Mouse (Mus musculus) forebrain, postnatal 0 days (tissue): ENCODE results near the gene Xirp1. TPM values are rescaled to one million over a fixed set of nuclear protein-coding genes. Genes with fewer than 3 reads are reported as not detected.
A peak's percentile ranks its signal among the peaks of the same experiment; 100 is the strongest.

ENCODE experiments used
- ATAC-seq: fragments of 200-750 bp; cut with Nextera tagmentation; 2 replicates; pipeline ENCODE4 v1.8.0; 2017; ENCODE audit warnings: mild to moderate bottlenecking, moderate library complexity
- DNase-seq: peaks from one replicate; pipeline ENCODE4 v3.0.0-alpha.2; 2015
- H3K27ac ChIP-seq: fragments of 300-500 bp; sonication (generic); 2 replicates; pipeline ENCODE4 v1.5.1; 2014; ENCODE audit warnings: low read depth, mild to moderate bottlenecking, antibody characterized with exemption, low read length, moderate library complexity, mixed read lengths
- H3K27me3 ChIP-seq: fragments of 300-500 bp; sonication (generic); 2 replicates; pipeline ENCODE4 v1.6.1; 2014; ENCODE audit warnings: mild to moderate bottlenecking, low read length, mixed read lengths; ENCODE audit not compliant: insufficient read depth
- H3K36me3 ChIP-seq: fragments of 300-500 bp; sonication (generic); 2 replicates; pipeline ENCODE4 v1.6.1; 2014; ENCODE audit warnings: mild to moderate bottlenecking, moderate library complexity; ENCODE audit not compliant: insufficient read depth
- H3K4me1 ChIP-seq: fragments of 300-500 bp; sonication (generic); 2 replicates; pipeline ENCODE4 v1.6.1; 2014; ENCODE audit warnings: antibody characterized with exemption; ENCODE audit not compliant: insufficient read depth
- H3K4me2 ChIP-seq: fragments of 300-500 bp; sonication (generic); 2 replicates; pipeline ENCODE4 v1.6.1; 2014; ENCODE audit warnings: low read depth, mild to moderate bottlenecking, moderate library complexity
- H3K4me3 ChIP-seq: fragments of 300-500 bp; sonication (generic); 2 replicates; pipeline ENCODE4 v1.5.1; 2014; ENCODE audit warnings: low read depth, low read length, mixed read lengths
- H3K9ac ChIP-seq: fragments of 300-500 bp; sonication (generic); 2 replicates; pipeline ENCODE4 v1.6.1; 2014; ENCODE audit warnings: mild to moderate bottlenecking
- H3K9me3 ChIP-seq: fragments of 300-500 bp; sonication (generic); 2 replicates; pipeline ENCODE4 v1.6.1; 2016; ENCODE audit warnings: low read length
- CTCF ChIP-seq: sonication (generic); IDR thresholded peaks from 2 replicates; pipeline ENCODE4 v1.5.1; 2016; ENCODE audit warnings: antibody characterized with exemption, control low read depth, low read depth
- WGBS: fragments of 180-500 bp; shearing (Covaris S2); extraction: QIAGEN DNeasy Blood & Tissue Kit; methylation state at CpG from one replicate; pipeline ENCODE4 v1.1.7; 2014; 5-methylcytosine and 5-hydroxymethylcytosine counted together
- polyA plus RNA-seq: library from polyadenylated mRNA; unstranded; fragments of >200 nt; fragmentation: Nextera tagmentation; extraction: Ambion mirVana; gene quantifications from 2 replicates; pipeline ENCODE4 v1.2.1, GENCODE M21; 2015
- total RNA-seq: library from RNA; depleted of rRNA; stranded (reverse); fragments of >200 nt; gene quantifications from 2 replicates; pipeline ENCODE4 v1.2.3, GENCODE M21; 2014; rRNA removed

The Xirp1 gene
- total and polyA plus RNA-seq, 2 experiments from 2014 or later = not detected

DNA sequence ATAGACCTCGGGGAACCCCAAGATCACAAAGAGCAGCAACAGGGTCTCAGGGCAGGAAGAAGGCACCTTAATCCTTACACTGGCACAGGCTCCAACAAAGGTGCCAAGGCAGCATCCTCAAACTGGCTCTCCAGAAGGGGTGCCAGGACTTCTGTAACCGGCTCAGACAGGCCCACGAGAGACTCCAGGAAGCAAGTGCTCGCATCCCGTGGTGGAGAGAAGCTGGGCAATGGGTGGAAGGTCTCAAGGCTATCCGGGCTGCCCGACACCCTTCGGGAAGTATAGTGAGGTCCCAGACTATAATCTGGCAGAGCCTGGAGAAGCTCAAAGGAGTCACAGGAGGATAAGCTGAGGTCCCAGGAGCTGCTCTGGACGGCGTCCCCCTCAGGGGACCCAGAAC lies 51.2 kb downstream of the Xirp1 start:
- Histone ChIP-seq H3K4me1 (peaks cover 11% of the 10 kb centered on the region), H3K27me3 (no peaks in the 10 kb centered on the region), H3K27ac (no peak overlapping the region), H3K36me3 (no peaks in the 10 kb centered on the region), H3K9me3 (no peaks in the 10 kb centered on the region), H3K4me2 (no peak overlapping the region), H3K4me3 (no peak overlapping the region), H3K9ac (no peak overlapping the region)
- 83% methylated on average over 10 of the region's 10 CpGs for whole genome bisulfite sequencing
- TF ChIP-seq CTCF = no peak
- DNase-seq (no peak), ATAC-seq (no peak)

- no peak for TF ChIP-seq CTCF
- WGBS = 46% methylated on average over 7 of the region's 7 CpGs
- Histone ChIP-seq H3K36me3 (no peaks in the 10 kb centered on the region), H3K9ac (peak overlapping the region; percentile 18; the same call in 1 of the 2 replicates), H3K27me3 (no peaks in the 10 kb centered on the region), H3K4me3 (no peak overlapping the region), H3K4me2 (no peak overlapping the region), H3K9me3 (no peaks in the 10 kb centered on the region), H3K4me1 (peaks cover 11% of the 10 kb centered on the region), H3K27ac (peak overlapping the region; percentile 58)
- peak; percentile 79 for DNase-seq
- peak; percentile 77 for ATAC-seq
Measured at GRCm38 (mm10) chr9:119970763-119971656, 52.4 kb downstream of the Xirp1 start.

DNA sequence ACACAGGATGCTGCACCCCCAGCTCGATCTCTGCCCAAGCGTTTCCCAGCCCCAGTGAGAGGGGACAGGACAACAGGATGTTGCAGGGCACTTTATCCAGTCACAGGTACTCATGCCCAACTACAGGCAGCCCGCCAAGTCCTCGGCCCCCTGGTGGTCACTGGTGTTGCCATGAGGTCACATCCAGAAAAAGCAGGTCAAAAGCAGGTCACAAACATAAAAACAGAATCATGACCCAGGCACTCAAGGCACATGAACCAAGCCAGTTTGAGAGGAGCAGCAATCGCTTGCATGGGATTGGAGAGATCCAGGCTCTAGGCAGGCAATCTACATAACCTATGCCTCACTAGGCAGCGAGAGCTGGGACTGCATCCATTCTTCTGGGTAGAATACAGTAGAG lies 53.2 kb downstream of the Xirp1 start:
- H3K9ac ChIP-seq = no peak overlapping the region
- H3K4me2 ChIP-seq = no peak overlapping the region
- no peak overlapping the region for H3K4me3 ChIP-seq
- no peaks in the 10 kb centered on the region for H3K36me3 ChIP-seq
- peak overlapping the region; percentile 58 for H3K27ac ChIP-seq
- peak; percentile 58 for TF ChIP-seq CTCF
- H3K4me1 ChIP-seq = peaks cover 11% of the 10 kb centered on the region
- DNase-seq = no peak
- no peaks in the 10 kb centered on the region for H3K27me3 ChIP-seq
- no peak for ATAC-seq
- no peaks in the 10 kb centered on the region for H3K9me3 ChIP-seq
- WGBS = 30% methylated on average over 6 of the region's 6 CpGs

GRCm38 (mm10) chr9:119969811-119970210 lies 53.6 kb downstream of the Xirp1 start:
- TF ChIP-seq CTCF = no peak
- Histone ChIP-seq H3K9me3 (no peaks in the 10 kb centered on the region), H3K36me3 (no peaks in the 10 kb centered on the region), H3K4me2 (no peak overlapping the region), H3K4me3 (no peak overlapping the region), H3K27ac (no peak overlapping the region), H3K4me1 (peaks cover 11% of the 10 kb centered on the region), H3K9ac (no peak overlapping the region), H3K27me3 (no peaks in the 10 kb centered on the region)
- 79% methylated on average over 7 of the region's 7 CpGs for WGBS
- DNase-seq (no peak), ATAC-seq (no peak)

DNA sequence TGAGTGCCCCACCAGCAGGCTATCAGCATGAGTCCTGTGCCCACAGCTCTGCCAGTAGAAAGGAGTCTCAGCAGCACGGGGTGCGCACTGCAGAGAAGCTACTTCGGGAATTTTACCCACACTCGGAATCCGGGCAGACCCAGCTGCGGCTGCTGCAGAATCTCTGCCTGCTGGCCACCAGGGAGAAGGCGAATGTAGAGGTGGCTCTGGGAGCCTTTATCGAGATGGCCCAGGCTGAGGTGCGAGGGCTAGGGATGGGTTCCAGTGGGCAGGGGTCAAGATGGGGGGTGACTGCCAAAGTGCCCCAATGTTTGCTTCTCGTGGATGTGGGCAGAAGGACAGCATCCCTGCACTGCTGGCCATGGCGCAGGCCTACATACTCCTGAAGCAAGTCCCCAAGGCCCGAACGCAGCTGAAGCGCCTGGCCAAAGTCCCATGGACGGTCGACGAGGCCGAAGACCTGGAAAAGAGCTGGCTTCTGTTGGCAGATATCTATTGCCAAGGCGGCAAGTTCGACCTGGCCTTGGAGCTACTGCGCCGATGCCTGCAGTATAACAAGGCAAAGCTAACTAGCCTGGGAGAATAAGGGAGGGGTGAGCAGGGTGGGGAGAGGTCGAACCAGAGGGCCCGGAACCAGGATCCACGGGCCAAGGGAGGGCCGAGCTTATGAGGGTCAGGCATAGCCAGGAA lies 57.0 kb downstream of the Xirp1 start:
- H3K9ac ChIP-seq = no peak overlapping the region
- no peak for TF ChIP-seq CTCF

DNA sequence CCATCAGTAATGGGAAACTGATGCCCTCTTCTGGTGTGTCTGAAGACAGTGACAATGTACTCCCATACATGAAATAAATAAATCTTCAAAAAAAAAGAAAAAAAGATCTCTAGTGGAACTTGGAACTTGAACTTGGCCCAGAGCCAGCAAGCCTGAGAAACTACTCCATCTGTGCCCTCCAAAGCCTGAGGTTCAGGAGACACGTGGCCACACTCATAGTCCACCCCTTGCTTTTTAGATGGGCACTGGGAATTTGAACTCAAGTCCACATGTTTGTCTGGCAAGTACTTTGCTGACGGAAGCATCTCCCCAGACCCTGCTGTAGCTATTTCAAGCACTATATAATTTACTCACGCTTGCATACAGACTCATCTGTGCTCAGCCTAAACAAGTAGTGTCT lies 58.2 kb downstream of the Xirp1 start:
- H3K4me2 ChIP-seq = no peak overlapping the region
- no peak overlapping the region for H3K4me3 ChIP-seq
- H3K4me1 ChIP-seq = no peaks in the 10 kb centered on the region
- peak; percentile 32; the same call in 1 of the 2 replicates for ATAC-seq
- DNase-seq = no peak
- H3K9me3 ChIP-seq = no peaks in the 10 kb centered on the region
- no peak for TF ChIP-seq CTCF
- H3K36me3 ChIP-seq = no peaks in the 10 kb centered on the region
- no peak overlapping the region for H3K27ac ChIP-seq
- WGBS = 52% methylated on average over 3 of the region's 3 CpGs
- H3K9ac ChIP-seq = no peak overlapping the region
- H3K27me3 ChIP-seq = no peaks in the 10 kb centered on the region

More for the DNA sequence above, 57.0 kb downstream of the Xirp1 start:
- no peak for DNase-seq
- no peaks in the 10 kb centered on the region for H3K9me3 ChIP-seq
- no peaks in the 10 kb centered on the region for H3K27me3 ChIP-seq
- ATAC-seq = no peak
- peaks cover 11% of the 10 kb centered on the region for H3K4me1 ChIP-seq
- no peak overlapping the region for H3K4me3 ChIP-seq
- no peak overlapping the region for H3K27ac ChIP-seq
- WGBS = 86% methylated on average over 26 of the region's 26 CpGs
- no peak overlapping the region for H3K4me2 ChIP-seq
- H3K36me3 ChIP-seq = no peaks in the 10 kb centered on the region

- Histone ChIP-seq H3K4me3 (no peak overlapping the region), H3K9ac (no peak overlapping the region), H3K9me3 (no peaks in the 10 kb centered on the region), H3K36me3 (no peaks in the 10 kb centered on the region), H3K27ac (no peak overlapping the region), H3K4me2 (no peak overlapping the region), H3K27me3 (no peaks in the 10 kb centered on the region), H3K4me1 (no peaks in the 10 kb centered on the region)
- ATAC-seq = no peak
- no peak for TF ChIP-seq CTCF
- no peak for DNase-seq
- 87% methylated on average over 3 of the region's 3 CpGs for WGBS
Measured at GRCm38 (mm10) chr9:119964206-119964605, 59.2 kb downstream of the Xirp1 start.

Other genes with a start within 250 kb of the Xirp1 start
- 0.46 and 0.57 TPM in 2 replicates for gene Scn11a, start 198.1 kb downstream of the Xirp1 start, total RNA-seq
- 0.05 and 0.21 TPM in 2 replicates for gene Scn11a, start 198.1 kb downstream of the Xirp1 start, polyA plus RNA-seq
- gene Wdr48, start 128.7 kb downstream of the Xirp1 start, total RNA-seq = 80.3 and 83.2 TPM in 2 replicates
- gene Wdr48, start 128.7 kb downstream of the Xirp1 start, polyA plus RNA-seq = 41.1 and 47.9 TPM in 2 replicates
- 15.3 and 27.9 TPM in 2 replicates for gene Gorasp1, start 86.0 kb downstream of the Xirp1 start, total RNA-seq
- 20.3 and 24.0 TPM in 2 replicates for gene Gorasp1, start 86.0 kb downstream of the Xirp1 start, polyA plus RNA-seq
- gene Ttc21a, start 86.0 kb downstream of the Xirp1 start, total RNA-seq = 2.5 and 4.3 TPM in 2 replicates
- 0.45 and 0.85 TPM in 2 replicates for gene Ttc21a, start 86.0 kb downstream of the Xirp1 start, polyA plus RNA-seq
- gene Csrnp1, start 38.9 kb downstream of the Xirp1 start, total RNA-seq = 6.3 and 10.9 TPM in 2 replicates
- 2.2 and 2.7 TPM in 2 replicates for gene Csrnp1, start 38.9 kb downstream of the Xirp1 start, polyA plus RNA-seq
- 11.2 and 14.7 TPM in 2 replicates for gene Cx3cr1, start 46.3 kb upstream of the Xirp1 start, total RNA-seq
- gene Cx3cr1, start 46.3 kb upstream of the Xirp1 start, polyA plus RNA-seq = 5.1 and 10.6 TPM in 2 replicates
- gene Ccr8, start 68.5 kb upstream of the Xirp1 start, total RNA-seq = not detected in 2 replicates
- gene Ccr8, start 68.5 kb upstream of the Xirp1 start, polyA plus RNA-seq = not detected in 2 replicates
- 49.1 and 53.5 TPM in 2 replicates for gene Slc25a38, start 86.8 kb upstream of the Xirp1 start, total RNA-seq
- 30.8 and 31.4 TPM in 2 replicates for gene Slc25a38, start 86.8 kb upstream of the Xirp1 start, polyA plus RNA-seq
- gene Rpsa, start 104.1 kb upstream of the Xirp1 start, total RNA-seq = 2,026 and 2,688 TPM in 2 replicates
- gene Rpsa, start 104.1 kb upstream of the Xirp1 start, polyA plus RNA-seq = 949 and 1,184 TPM in 2 replicates
- 0.08 TPM in 1 of 2 replicates, not detected in the other for gene Mobp, start 126.1 kb upstream of the Xirp1 start, total RNA-seq
- gene Mobp, start 126.1 kb upstream of the Xirp1 start, polyA plus RNA-seq = 0.18 TPM in 1 of 2 replicates, not detected in the other